Mouse (Mus musculus): Measurements from ENCODE around the gene Zfp444.

DNA sequence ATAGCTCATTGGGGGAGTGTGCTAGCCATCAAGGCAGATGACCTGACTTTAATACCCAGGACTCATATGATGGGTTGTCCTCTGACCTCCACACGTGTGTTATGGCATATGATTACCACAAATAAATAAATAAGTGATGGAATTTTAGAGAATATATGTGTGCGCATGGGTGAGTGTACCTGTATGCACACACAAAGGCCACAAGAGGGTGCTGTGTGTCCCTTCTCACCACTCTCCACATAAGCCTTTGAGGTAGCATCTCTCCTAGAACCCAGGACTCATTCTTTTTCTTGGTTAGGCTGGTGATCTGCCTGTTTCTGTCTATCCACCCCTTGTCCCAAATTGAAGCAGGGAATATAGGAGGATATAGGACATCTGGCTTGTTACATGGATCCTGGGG lies 23.8 kb downstream of the Zfp444 start:
- TF ChIP-seq CTCF (IDR thresholded peaks at IDR 0.05; ENCODE audit: borderline replicate concordance, extremely low read depth, insufficient read depth, insufficient read length) (0 out of 2 replicates have a peak, but pooled peaks have one; percentile 8), POLR2A (IDR thresholded peaks at IDR 0.05; ENCODE audit: borderline replicate concordance, extremely low read depth, insufficient read depth, insufficient read length, poor library complexity, severe bottlenecking) (no peak)
